Mouse (Mus musculus) lung, adult 2 months (tissue): ENCODE measurements around the gene Atg2a.
"Not testable (repeated sequence)": the region's sequence is repeated elsewhere in the genome, so short reads cannot be mapped to it uniquely, and the experiment has no call there.

Experiments used
- CTCF ChIP-seq: fragments of 200-500 bp; IDR thresholded peaks from 2 replicates; pipeline ENCODE4 v1.5.1; 2011; ENCODE audit warnings: mild to moderate bottlenecking, low read length, control low read depth; ENCODE audit not compliant: insufficient read depth
- POLR2A ChIP-seq: fragments of 200-500 bp; IDR thresholded peaks from 2 replicates; pipeline ENCODE4 v1.6.1; 2011; ENCODE audit warnings: low read depth, mild to moderate bottlenecking, control low read depth, low read length, borderline replicate concordance; ENCODE audit errors: extremely low read depth

GRCm38 (mm10) chr19:6290720-6291116 lies 49.2 kb downstream of the Atg2a start:
- not testable (repeated sequence) for TF ChIP-seq CTCF, POLR2A
